In genomic region chr4:130947094-130947647, GRCm38 (mm10) we compare ENCODE assay signal across 8 mouse cellular contexts. TPM values are rescaled to one million over a fixed set of nuclear protein-coding genes. Genes with fewer than 3 reads are reported as not detected.
DNase-seq lines count a peak whose midpoint lies in the region; ATAC-seq and TF ChIP-seq lines count a peak whose summit lies in the region.

No protein-coding gene starts in this region.

- no peaks in the 10 kb centered on the region for H3K4me1 ChIP-seq in intestine, embryonic 14.5 days (replicated peaks; ENCODE audit: control insufficient read depth, insufficient read depth, low read length)
- 0 out of 2 replicates have a peak, but pooled peaks cover 3% of the 10 kb centered on the region for H3K4me1 ChIP-seq in intestine, embryonic 16.5 days (ENCODE audit: control insufficient read depth, insufficient read depth, low read length)
- no peaks in the 10 kb centered on the region for H3K4me1 ChIP-seq in forebrain, embryonic 11.5 days (replicated peaks; ENCODE audit: control insufficient read depth, insufficient read depth, low read length)
- H3K4me1 ChIP-seq in lung, postnatal 0 days (ENCODE audit: insufficient read depth, low read depth, low read length): no peaks in the 10 kb centered on the region
- no peaks in the 10 kb centered on the region for H3K4me1 ChIP-seq in stomach, embryonic 16.5 days (ENCODE audit: control insufficient read depth, insufficient read depth, low read length)

- no peak overlapping the region for H3K4me3 ChIP-seq in intestine, embryonic 14.5 days (ENCODE audit: low read depth, low read length)
- no peak overlapping the region for H3K4me3 ChIP-seq in intestine, embryonic 16.5 days (ENCODE audit: low read length)
- no peak overlapping the region for H3K4me3 ChIP-seq in forebrain, embryonic 11.5 days (ENCODE audit: low read depth, low read length)
- H3K4me3 ChIP-seq in lung, postnatal 0 days (ENCODE audit: low read depth, low read length): no peak overlapping the region
- H3K4me3 ChIP-seq in stomach, embryonic 16.5 days (replicated peaks; ENCODE audit: low read length): no peak overlapping the region

- TF ChIP-seq CTCF in lung, postnatal 0 days (IDR thresholded peaks at IDR 0.05): peak; percentile 82

- H3K27me3 ChIP-seq in intestine, embryonic 14.5 days (replicated peaks; ENCODE audit: control insufficient read depth, insufficient read depth, low read length): no peaks in the 10 kb centered on the region
- no peaks in the 10 kb centered on the region for H3K27me3 ChIP-seq in intestine, embryonic 16.5 days (replicated peaks; ENCODE audit: control insufficient read depth, insufficient read depth, low read length)
- peaks cover 2% of the 10 kb centered on the region; the same call in 1 of the 2 replicates for H3K27me3 ChIP-seq in forebrain, embryonic 11.5 days (ENCODE audit: control insufficient read depth, insufficient read depth, low read length)
- H3K27me3 ChIP-seq in lung, postnatal 0 days (replicated peaks; ENCODE audit: insufficient read depth, low read length): no peaks in the 10 kb centered on the region
- H3K27me3 ChIP-seq in stomach, embryonic 16.5 days (ENCODE audit: control insufficient read depth, insufficient read depth, low read length): no peaks in the 10 kb centered on the region

- no peak for ATAC-seq in intestine, embryonic 14.5 days (replicated peaks; ENCODE audit: low FRiP score, low TSS enrichment, low read depth)
- no peak for ATAC-seq in intestine, embryonic 16.5 days
- peak; percentile 46 for ATAC-seq in activated CD4-positive, CD25-positive, alpha-beta regulatory T cell, adult 4 months
- 0 out of 2 replicates have a peak, but pooled peaks have one; percentile 36 for ATAC-seq in forebrain, embryonic 11.5 days (replicated peaks; ENCODE audit: low FRiP score)
- no peak for ATAC-seq in lung, postnatal 0 days
- 0 out of 2 replicates have a peak, but pooled peaks have one; percentile 15 for ATAC-seq in stomach, embryonic 16.5 days (ENCODE audit: insufficient read depth, low FRiP score)

- TF ChIP-seq EP300 in lung, postnatal 0 days (IDR thresholded peaks at IDR 0.05): no peak

- no peaks in the 10 kb centered on the region for H3K36me3 ChIP-seq in intestine, embryonic 14.5 days (ENCODE audit: control insufficient read depth, insufficient read depth, low read length)
- no peaks in the 10 kb centered on the region for H3K36me3 ChIP-seq in intestine, embryonic 16.5 days (ENCODE audit: control insufficient read depth, insufficient read depth, low read length)
- no peaks in the 10 kb centered on the region for H3K36me3 ChIP-seq in forebrain, embryonic 11.5 days (ENCODE audit: control insufficient read depth, insufficient read depth, low read length)
- H3K36me3 ChIP-seq in lung, postnatal 0 days (ENCODE audit: insufficient read depth, low read length): no peaks in the 10 kb centered on the region
- no peaks in the 10 kb centered on the region for H3K36me3 ChIP-seq in stomach, embryonic 16.5 days (ENCODE audit: control insufficient read depth, insufficient read depth, low read length)

- no peak overlapping the region for H3K27ac ChIP-seq in intestine, embryonic 14.5 days (ENCODE audit: low read depth)
- H3K27ac ChIP-seq in intestine, embryonic 16.5 days (ENCODE audit: low read length): no peak overlapping the region
- H3K27ac ChIP-seq in forebrain, embryonic 11.5 days (ENCODE audit: low read depth, low read length): no peak overlapping the region
- H3K27ac ChIP-seq in lung, postnatal 0 days (ENCODE audit: low read length): no peak overlapping the region
- no peak overlapping the region for H3K27ac ChIP-seq in stomach, embryonic 16.5 days (ENCODE audit: low read length)

- 17% methylated on average over 13 of the region's 13 CpGs for WGBS in intestine, embryonic 14.5 days
- 28% methylated on average over 13 of the region's 13 CpGs for WGBS in intestine, embryonic 16.5 days
- WGBS in forebrain, embryonic 11.5 days: 25% methylated on average over 13 of the region's 13 CpGs
- WGBS in lung, postnatal 0 days: 20% methylated on average over 13 of the region's 13 CpGs
- 25% methylated on average over 13 of the region's 13 CpGs for WGBS in stomach, embryonic 16.5 days

- no peaks in the 10 kb centered on the region for H3K9me3 ChIP-seq in intestine, embryonic 14.5 days (ENCODE audit: control insufficient read depth, low read length)
- no peaks in the 10 kb centered on the region for H3K9me3 ChIP-seq in intestine, embryonic 16.5 days (ENCODE audit: control insufficient read depth, low read length)
- H3K9me3 ChIP-seq in forebrain, embryonic 11.5 days (ENCODE audit: control insufficient read depth, low read length): no peaks in the 10 kb centered on the region
- H3K9me3 ChIP-seq in lung, postnatal 0 days (ENCODE audit: low read length): no peaks in the 10 kb centered on the region
- no peaks in the 10 kb centered on the region for H3K9me3 ChIP-seq in stomach, embryonic 16.5 days (replicated peaks; ENCODE audit: control insufficient read depth, low read length)

- no peak overlapping the region for H3K9ac ChIP-seq in intestine, embryonic 14.5 days (ENCODE audit: low read length)
- H3K9ac ChIP-seq in intestine, embryonic 16.5 days (ENCODE audit: low read depth, low read length): no peak overlapping the region
- no peak overlapping the region for H3K9ac ChIP-seq in forebrain, embryonic 11.5 days (ENCODE audit: low read length)
- no peak overlapping the region for H3K9ac ChIP-seq in lung, postnatal 0 days (replicated peaks; ENCODE audit: low read depth)
- H3K9ac ChIP-seq in stomach, embryonic 16.5 days (ENCODE audit: low read length): peak overlapping the region; percentile 16

- peak; percentile 59 for DNase-seq in intestine, embryonic 14.5 days (ENCODE audit: low spot score)
- DNase-seq in CD4-positive helper T cell, adult 2 months (ENCODE audit: low read depth, low spot score): peak; percentile 51
- DNase-seq in forebrain, embryonic 11.5 days (ENCODE audit: low spot score): peak; percentile 64
- DNase-seq in lung, postnatal 0 days (ENCODE audit: low spot score): peak; percentile 40
- no peak for DNase-seq in urinary bladder, adult 2 months (ENCODE audit: low spot score)

- no peak overlapping the region for H3K4me2 ChIP-seq in intestine, embryonic 14.5 days (ENCODE audit: low read length)
- no peak overlapping the region for H3K4me2 ChIP-seq in intestine, embryonic 16.5 days (ENCODE audit: low read depth, low read length)
- no peak overlapping the region for H3K4me2 ChIP-seq in forebrain, embryonic 11.5 days (ENCODE audit: low read depth, low read length, severe bottlenecking)
- H3K4me2 ChIP-seq in lung, postnatal 0 days (replicated peaks; ENCODE audit: low read depth, low read length): no peak overlapping the region
- no peak overlapping the region for H3K4me2 ChIP-seq in stomach, embryonic 16.5 days (ENCODE audit: low read depth, low read length)

RNA-seq across cellular contexts. Expression of gene Matn1, which starts 3.0 kb away (rescaled TPM):
- not detected in 2 replicates for polyA plus RNA-seq in intestine, embryonic 14.5 days (2014; fragmentation: Nextera tagmentation; extraction: Ambion mirVana)
- not detected in 2 replicates for polyA plus RNA-seq in intestine, embryonic 16.5 days (2015; fragmentation: Nextera tagmentation; extraction: Ambion mirVana)
- under 1 TPM in 1 of 2 experiments, not detected in 1; 0.23 TPM for polyA plus RNA-seq in activated CD4-positive, CD25-positive, alpha-beta regulatory T cell, adult 4 months (2017; shearing (Covaris generic))
- polyA plus RNA-seq in forebrain, embryonic 11.5 days (2014; fragmentation: Nextera tagmentation; extraction: Ambion mirVana): not detected in 2 replicates
- not detected in 2 replicates for polyA plus RNA-seq in lung, postnatal 0 days (2015; fragmentation: Nextera tagmentation; extraction: Ambion mirVana)
- 0.06 TPM in 1 of 2 replicates, not detected in the other for polyA plus RNA-seq in stomach, embryonic 16.5 days (2015; fragmentation: Nextera tagmentation; extraction: Ambion mirVana)
- 0.04 TPM in 1 of 2 replicates, not detected in the other for polyA plus RNA-seq in urinary bladder, adult 2 months (2012; rRNA removed)

RNA-seq across cellular contexts. Expression of gene Laptm5, which starts 34.2 kb away (rescaled TPM):
- polyA plus RNA-seq in intestine, embryonic 14.5 days (2014; fragmentation: Nextera tagmentation; extraction: Ambion mirVana): 37.2 and 40.6 TPM in 2 replicates
- polyA plus RNA-seq in intestine, embryonic 16.5 days (2015; fragmentation: Nextera tagmentation; extraction: Ambion mirVana): 33.1 and 38.7 TPM in 2 replicates
- polyA plus RNA-seq in activated CD4-positive, CD25-positive, alpha-beta regulatory T cell, adult 4 months (2017; shearing (Covaris generic)): 1,000 to 10,000 TPM; 1,545 to 2,139 TPM
- 17.2 and 20.7 TPM in 2 replicates for polyA plus RNA-seq in forebrain, embryonic 11.5 days (2014; fragmentation: Nextera tagmentation; extraction: Ambion mirVana)
- 88.8 and 98.8 TPM in 2 replicates for polyA plus RNA-seq in lung, postnatal 0 days (2015; fragmentation: Nextera tagmentation; extraction: Ambion mirVana)
- polyA plus RNA-seq in stomach, embryonic 16.5 days (2015; fragmentation: Nextera tagmentation; extraction: Ambion mirVana): 47.9 and 50.5 TPM in 2 replicates
- 50.5 and 51.9 TPM in 2 replicates for polyA plus RNA-seq in urinary bladder, adult 2 months (2012; rRNA removed)

Comparison
In these comparisons a context has a peak if more than half of its experiments do, and no peak if none do; other contexts are left out.
1. ATAC-seq: peak in activated CD4-positive, CD25-positive, alpha-beta regulatory T cell, adult 4 months (single experiment), forebrain, embryonic 11.5 days (single experiment) and stomach, embryonic 16.5 days (single experiment); none in intestine, embryonic 14.5 days (single experiment), intestine, embryonic 16.5 days (single experiment) and lung, postnatal 0 days (single experiment).
2. RNA of gene Laptm5, which starts 34.2 kb away (polyA plus RNA-seq): 1,545 to 2,139 TPM in activated CD4-positive, CD25-positive, alpha-beta regulatory T cell, adult 4 months; 88.8 to 98.8 TPM in lung, postnatal 0 days, 50.5 to 51.9 TPM in urinary bladder, adult 2 months, 47.9 to 50.5 TPM in stomach, embryonic 16.5 days, 37.2 to 40.6 TPM in intestine, embryonic 14.5 days, 33.1 to 38.7 TPM in intestine, embryonic 16.5 days and 17.2 to 20.7 TPM in forebrain, embryonic 11.5 days; every median in the first group is over 10 times any median in the second.